Mouse (Mus musculus): ENCODE measurements around the gene Cdh23.

DNA sequence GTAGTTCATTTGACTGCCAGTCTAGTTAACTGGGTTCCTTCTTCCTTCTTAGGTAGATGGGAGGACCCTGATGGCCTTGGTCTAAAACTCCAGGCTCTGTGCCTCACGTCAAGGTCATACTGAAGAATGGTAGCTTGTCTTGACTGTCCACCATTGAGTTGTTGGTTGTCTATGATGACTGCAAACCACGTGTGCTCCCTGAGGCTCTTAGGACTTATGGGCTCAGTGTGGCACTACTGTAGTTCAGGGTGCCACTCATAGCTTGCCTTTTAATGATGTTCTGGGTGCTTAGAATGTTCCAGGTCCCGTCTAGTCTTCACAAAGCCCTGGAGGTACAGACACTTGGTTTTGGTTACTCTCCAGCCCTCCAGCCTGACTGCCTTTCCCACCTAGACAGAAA lies 417.5 kb downstream of the Cdh23 start:
- TF ChIP-seq POLR2A (IDR thresholded peaks at IDR 0.05; ENCODE audit: insufficient read length, low read depth) (no peak), POLR2AphosphoS2 (IDR thresholded peaks at IDR 0.05; ENCODE audit: insufficient read length, low read depth) (no peak), USF1 (IDR thresholded peaks at IDR 0.05; ENCODE audit: low read depth) (no peak), MYOG (IDR thresholded peaks at IDR 0.05; ENCODE audit: control insufficient read depth in 1 of 3, insufficient read depth in 1 of 3, insufficient read length in 2 of 3, low read depth in 2 of 3) (no peak), TCF12 (IDR thresholded peaks at IDR 0.05; ENCODE audit: insufficient read depth, poor library complexity, severe bottlenecking) (no peak), MAX (IDR thresholded peaks at IDR 0.05; ENCODE audit: low read depth) (no peak)

Data from myocyte (in vitro differentiated cells).